Mouse (Mus musculus) layer of hippocampus, postnatal 10 days (tissue): ENCODE measurements at regions not wholly inside any gene's neighbourhood (a gene's known extent, or its start where the extent isn't known, plus 50 kb on each side); places are given as distances from the start of the nearest gene placed in this dataset.

ENCODE experiments used
- DNase-seq, 2 experiments: peaks; one replicate each; pipeline ENCODE4 v3.0.0; 2021; ENCODE audit warnings: low spot score in 2 of 2

- no peak for DNase-seq
These were observed 144.1 kb downstream of the Zfp36l1 start for GRCm38 (mm10) chr12:79968676-79969075.

GRCm38 (mm10) chr12:79967491-79968255 is 145.1 kb downstream of the Zfp36l1 start:
- no peak for DNase-seq

- no peak for DNase-seq
These were observed 146.0 kb downstream of the Zfp36l1 start for GRCm38 (mm10) chr12:79966621-79967490.

DNA sequence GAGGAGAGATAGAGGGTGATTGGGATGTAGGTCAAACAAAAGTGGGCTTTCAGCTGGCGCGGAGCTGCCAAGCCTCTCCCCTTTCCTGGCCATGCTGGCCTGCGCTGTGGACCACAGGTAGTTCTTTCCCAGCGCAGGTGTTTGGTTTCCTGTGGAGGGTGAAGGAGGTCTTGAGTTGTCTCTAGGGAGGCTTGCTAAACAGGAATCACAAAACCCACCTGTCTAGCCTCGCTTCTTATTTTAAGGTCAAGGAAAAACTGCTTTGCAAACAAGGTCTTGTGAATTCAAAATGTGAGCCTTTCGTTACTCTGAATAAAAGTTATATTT is 146.6 kb downstream of the Zfp36l1 start:
- no peak for DNase-seq

- peak; percentile 55 to 73 for DNase-seq
These were observed 147.1 kb downstream of the Zfp36l1 start for GRCm38 (mm10) chr12:79965471-79966288.

GRCm38 (mm10) chr12:79963443-79964025 is 149.3 kb downstream of the Zfp36l1 start:
- no peak for DNase-seq

- DNase-seq = no peak
These were observed 150.1 kb downstream of the Zfp36l1 start for GRCm38 (mm10) chr12:79962649-79963236.

GRCm38 (mm10) chr12:79961881-79962280 is 150.9 kb downstream of the Zfp36l1 start:
- no peak for DNase-seq

DNA sequence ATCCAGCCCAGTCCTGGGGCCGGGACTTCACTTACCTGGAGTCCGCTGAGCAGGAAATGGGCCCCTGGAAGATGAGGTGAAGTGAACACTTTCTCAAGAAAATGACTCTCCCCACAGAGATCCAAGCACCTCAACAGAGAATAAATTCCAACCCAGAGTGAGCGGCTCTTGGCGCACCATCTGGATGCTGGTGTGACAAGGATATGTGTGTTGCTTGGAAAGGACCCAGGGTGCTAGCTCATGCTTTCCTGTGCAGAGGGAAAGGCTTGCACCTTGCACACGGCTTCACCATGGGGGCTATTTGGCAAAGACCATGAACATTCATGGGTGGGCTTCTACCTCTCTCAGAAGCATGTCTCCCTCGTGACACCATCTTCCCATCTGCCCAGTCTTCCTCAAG is 151.7 kb downstream of the Zfp36l1 start:
- DNase-seq = no peak

GRCm38 (mm10) chr12:79960446-79960845 is 152.4 kb downstream of the Zfp36l1 start:
- DNase-seq = no peak

GRCm38 (mm10) chr12:79959540-79960305 is 153.1 kb downstream of the Zfp36l1 start:
- no peak for DNase-seq

GRCm38 (mm10) chr12:79957211-79957610 is 155.6 kb downstream of the Zfp36l1 start:
- no peak for DNase-seq

DNA sequence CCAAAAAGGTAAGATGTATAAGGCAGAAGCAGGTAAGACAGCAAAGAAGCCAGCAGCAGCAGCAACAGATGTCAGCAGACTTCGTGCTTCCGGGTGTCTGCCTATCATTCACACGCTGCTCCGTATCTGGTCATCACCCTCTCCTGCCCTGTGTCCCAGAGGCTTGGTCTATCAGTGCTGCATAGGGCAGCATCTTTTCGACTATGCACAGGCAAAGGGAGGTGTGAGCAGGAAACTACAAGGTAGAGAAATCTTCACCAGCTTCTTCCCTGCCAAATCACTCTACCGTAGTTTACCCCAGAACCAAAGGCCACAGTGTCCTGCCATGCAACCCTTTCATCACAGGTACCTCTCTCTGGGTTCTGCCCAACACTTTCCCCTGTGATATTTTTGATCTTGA is 156.5 kb downstream of the Zfp36l1 start:
- DNase-seq = no peak

DNA sequence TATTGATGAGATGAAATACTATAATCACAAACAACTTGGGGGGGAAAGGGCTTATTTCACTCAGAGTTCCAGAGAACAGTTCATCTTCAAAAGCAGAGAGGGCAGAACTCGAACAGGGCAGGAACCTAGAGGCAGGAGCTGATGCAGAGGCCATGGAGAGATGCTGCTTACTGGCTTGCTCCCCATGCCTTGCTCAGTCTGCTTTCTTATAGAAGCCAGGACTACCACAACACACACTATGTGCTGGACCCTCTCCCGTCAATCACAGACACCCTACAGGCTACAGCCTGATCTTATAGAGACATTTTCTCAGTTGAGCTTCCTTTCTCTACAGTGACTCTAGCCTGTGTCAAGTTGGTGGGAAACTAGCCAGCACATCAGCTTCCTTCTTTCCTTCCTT is 157.3 kb downstream of the Zfp36l1 start:
- DNase-seq = no peak

- DNase-seq = no peak
These were observed 162.2 kb downstream of the Zfp36l1 start for GRCm38 (mm10) chr12:79950579-79951112.

DNA sequence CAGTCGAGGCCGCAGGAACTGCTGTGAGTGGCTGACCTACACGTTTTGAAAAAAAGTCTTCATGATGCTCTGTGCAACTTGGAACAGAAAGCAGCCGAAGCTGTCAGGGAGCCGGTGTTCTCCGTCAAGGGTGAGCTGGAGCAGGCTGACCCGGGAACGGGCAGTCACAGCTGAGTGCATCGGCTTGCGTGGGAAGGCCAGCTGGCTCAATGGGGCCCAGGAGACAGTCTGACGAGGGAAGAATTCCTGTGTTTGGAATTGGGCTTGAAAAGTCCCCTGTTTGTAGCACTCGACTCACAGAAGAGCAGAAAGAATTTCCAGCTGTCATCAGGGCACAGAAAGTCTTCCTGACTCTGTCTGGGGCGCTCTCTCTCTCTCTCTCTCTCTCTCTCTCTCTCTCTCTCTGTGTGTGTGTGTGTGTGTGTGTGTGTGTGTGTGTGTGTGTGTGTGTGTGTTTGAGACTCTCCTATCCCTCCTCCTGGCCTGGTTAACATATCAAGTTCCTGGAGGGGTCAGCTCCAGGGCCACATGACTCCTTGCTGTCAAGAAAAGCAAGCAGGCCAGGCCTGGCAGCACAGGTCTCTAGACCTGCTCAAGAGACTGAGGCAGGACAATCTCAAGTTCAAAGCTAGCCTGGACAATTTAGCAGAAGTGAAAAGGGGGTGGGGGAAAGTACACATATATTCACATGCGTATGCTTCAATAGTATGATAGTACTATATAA is 163.6 kb downstream of the Zfp36l1 start:
- no peak for DNase-seq

- no peak for DNase-seq
These were observed 165.2 kb downstream of the Zfp36l1 start for GRCm38 (mm10) chr12:79947574-79947973.

DNA sequence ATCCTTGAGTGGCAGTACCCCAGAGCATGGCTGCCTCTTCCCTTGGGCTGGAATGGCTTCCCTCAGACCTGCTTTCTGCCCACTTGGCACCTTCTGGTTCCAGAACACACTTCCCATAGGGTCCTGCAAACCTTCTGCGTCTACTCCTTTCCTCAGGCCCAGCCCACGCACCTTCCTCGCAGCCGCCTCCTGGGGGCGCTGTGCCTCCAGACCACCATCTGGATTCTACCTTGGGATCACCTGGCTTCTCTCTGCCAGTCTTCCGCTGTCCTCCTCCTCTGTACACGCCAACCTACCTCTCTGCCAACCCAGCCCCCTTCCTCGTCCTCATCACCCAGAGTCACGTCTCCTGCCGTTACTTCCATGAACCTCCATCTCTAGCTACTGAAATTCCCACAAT is 166.0 kb downstream of the Zfp36l1 start:
- DNase-seq = no peak

DNA sequence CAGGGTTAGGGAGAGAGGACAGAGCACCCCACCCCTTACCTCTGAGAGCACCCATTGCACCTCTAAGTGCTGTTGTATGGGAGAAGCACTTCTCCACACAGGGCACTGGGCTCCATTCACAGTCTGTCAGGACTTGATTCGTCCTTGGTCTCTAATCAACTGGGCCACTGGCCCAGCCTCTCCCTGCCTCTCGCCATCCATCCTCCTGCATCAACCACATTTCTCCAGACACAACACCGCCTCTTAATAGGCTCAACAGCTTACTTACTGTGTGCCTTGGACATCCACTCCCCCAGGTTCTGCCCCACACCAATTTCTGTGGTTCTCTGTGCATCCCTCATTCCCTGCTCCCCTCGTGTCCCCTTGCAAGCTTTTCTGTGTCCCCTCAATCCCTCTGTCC is 166.9 kb downstream of the Zfp36l1 start:
- DNase-seq = no peak
